Mouse (Mus musculus) midbrain, embryonic 13.5 days (tissue): ENCODE measurements around the gene Diras1. TPM values are rescaled to one million over a fixed set of nuclear protein-coding genes. Genes with fewer than 3 reads are reported as not detected.

Experiments used
- ATAC-seq: fragments of 200-750 bp; cut with Nextera tagmentation; 2 replicates; pipeline ENCODE4 v1.8.0; 2017; ENCODE audit warnings: mild to moderate bottlenecking, moderate TSS enrichment, moderate library complexity
- H3K27ac ChIP-seq: fragments of 300-500 bp; sonication (generic); 2 replicates; pipeline ENCODE4 v1.5.1; 2015; ENCODE audit warnings: inconsistent platforms, mild to moderate bottlenecking, moderate library complexity
- H3K27me3 ChIP-seq: fragments of 300-500 bp; sonication (generic); 2 replicates; pipeline ENCODE4 v1.6.1; 2015; ENCODE audit warnings: mild to moderate bottlenecking, inconsistent platforms
- H3K36me3 ChIP-seq: fragments of 300-500 bp; sonication (generic); 2 replicates; pipeline ENCODE4 v1.6.1; 2015; ENCODE audit warnings: mild to moderate bottlenecking, inconsistent platforms
- H3K4me1 ChIP-seq: fragments of 300-500 bp; sonication (generic); replicated peaks from 2 replicates; pipeline ENCODE4 v1.6.1; 2015; ENCODE audit warnings: inconsistent platforms
- H3K4me2 ChIP-seq: fragments of 300-500 bp; sonication (generic); replicated peaks from 2 replicates; pipeline ENCODE4 v1.6.1; 2015; ENCODE audit warnings: moderate library complexity, mild to moderate bottlenecking, inconsistent platforms
- H3K4me3 ChIP-seq: fragments of 300-500 bp; sonication (generic); replicated peaks from 2 replicates; pipeline ENCODE4 v1.5.1; 2015; ENCODE audit warnings: mild to moderate bottlenecking, inconsistent platforms
- H3K9ac ChIP-seq: fragments of 300-500 bp; sonication (generic); replicated peaks from 2 replicates; pipeline ENCODE4 v1.6.1; 2015; ENCODE audit warnings: mild to moderate bottlenecking, inconsistent platforms
- H3K9me3 ChIP-seq: fragments of 300-500 bp; sonication (generic); 2 replicates; pipeline ENCODE4 v1.6.1; 2016; ENCODE audit warnings: mild to moderate bottlenecking, inconsistent platforms
- WGBS: fragments of 180-500 bp; shearing (Covaris S2); methylation state at CpG from one replicate; pipeline ENCODE4 v1.1.7; 2015; 5-methylcytosine and 5-hydroxymethylcytosine counted together
- polyA plus RNA-seq: library from polyadenylated mRNA; unstranded; fragments of >200 nt; fragmentation: Nextera tagmentation; extraction: Ambion mirVana; gene quantifications from 2 replicates; pipeline ENCODE4 v1.2.1, GENCODE M21; 2015

Diras1 gene
- polyA plus RNA-seq, 1 experiment from 2014 or later = 30.9 TPM

DNA sequence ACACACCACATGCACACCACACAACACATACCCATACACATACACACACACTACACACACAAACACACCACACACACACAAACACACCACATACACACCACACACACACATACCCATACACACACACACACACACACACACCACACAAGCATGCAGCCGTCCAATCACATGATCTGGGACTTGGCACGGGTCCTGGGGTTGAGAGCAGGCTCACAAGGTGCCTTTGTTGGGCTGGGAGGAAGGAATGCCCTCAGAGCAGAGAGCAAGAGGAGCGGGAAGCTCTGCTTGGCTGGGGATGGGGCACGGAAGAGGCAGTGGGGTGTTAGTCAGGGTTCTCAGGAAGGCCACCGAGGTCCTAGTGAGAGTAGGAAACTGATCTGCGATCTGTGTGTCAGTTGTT, 14.6 kb downstream of the Diras1 start:
- H3K27me3 ChIP-seq = peaks cover 4% of the 10 kb centered on the region; the same call in 1 of the 2 replicates
- H3K4me1 ChIP-seq = peaks cover 10% of the 10 kb centered on the region; the same call in 1 of the 2 replicates
- no peak overlapping the region for H3K4me2 ChIP-seq
- H3K4me3 ChIP-seq = no peak overlapping the region
- no peak overlapping the region for H3K27ac ChIP-seq
- no peaks in the 10 kb centered on the region for H3K9me3 ChIP-seq
- no peaks in the 10 kb centered on the region for H3K36me3 ChIP-seq
- ATAC-seq = no peak
- H3K9ac ChIP-seq = no peak overlapping the region
- 68% methylated on average over 6 of the region's 6 CpGs for WGBS

GRCm38 (mm10) chr10:81007240-81007639, 18.2 kb downstream of the Diras1 start:
- Histone ChIP-seq H3K4me1 (no peaks in the 10 kb centered on the region), H3K4me3 (no peak overlapping the region), H3K4me2 (no peak overlapping the region), H3K27me3 (no peaks in the 10 kb centered on the region), H3K36me3 (no peaks in the 10 kb centered on the region), H3K9me3 (no peaks in the 10 kb centered on the region), H3K27ac (no peak overlapping the region), H3K9ac (no peak overlapping the region)
- no peak for ATAC-seq
- 40% methylated on average over 7 of the region's 7 CpGs for WGBS

GRCm38 (mm10) chr10:81006005-81006677, 19.3 kb downstream of the Diras1 start:
- peaks cover 7% of the 10 kb centered on the region for H3K4me1 ChIP-seq
- no peak overlapping the region for H3K4me3 ChIP-seq
- no peaks in the 10 kb centered on the region for H3K27me3 ChIP-seq
- WGBS = 91% methylated on average over 7 of the region's 7 CpGs
- H3K9ac ChIP-seq = no peak overlapping the region
- no peak for ATAC-seq
- no peaks in the 10 kb centered on the region for H3K9me3 ChIP-seq
- H3K4me2 ChIP-seq = no peak overlapping the region
- H3K36me3 ChIP-seq = no peaks in the 10 kb centered on the region
- no peak overlapping the region for H3K27ac ChIP-seq

DNA sequence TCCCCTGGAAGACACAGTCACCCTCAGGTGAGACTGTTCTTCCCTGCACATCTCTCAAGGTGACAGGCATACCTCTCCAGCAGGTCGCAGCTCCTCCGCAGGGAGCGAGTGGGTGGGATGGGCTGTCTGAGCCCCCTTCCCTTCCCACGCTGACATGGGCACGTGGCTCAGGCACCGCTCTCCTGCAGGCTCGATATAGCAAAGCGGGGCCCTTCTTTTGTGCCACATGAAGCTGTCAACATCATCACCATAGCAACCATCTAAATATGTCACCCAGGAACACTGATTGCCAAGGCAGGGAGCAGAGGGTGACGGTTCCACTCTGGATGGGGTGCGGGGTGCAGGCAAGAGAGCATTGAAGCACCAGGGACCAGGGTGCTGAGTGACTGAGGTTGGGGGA, 24.3 kb downstream of the Diras1 start:
- H3K4me3 ChIP-seq = no peak overlapping the region
- peak overlapping the region; percentile 32; the same call in 1 of the 2 replicates for H3K9ac ChIP-seq
- no peak for ATAC-seq

DNA sequence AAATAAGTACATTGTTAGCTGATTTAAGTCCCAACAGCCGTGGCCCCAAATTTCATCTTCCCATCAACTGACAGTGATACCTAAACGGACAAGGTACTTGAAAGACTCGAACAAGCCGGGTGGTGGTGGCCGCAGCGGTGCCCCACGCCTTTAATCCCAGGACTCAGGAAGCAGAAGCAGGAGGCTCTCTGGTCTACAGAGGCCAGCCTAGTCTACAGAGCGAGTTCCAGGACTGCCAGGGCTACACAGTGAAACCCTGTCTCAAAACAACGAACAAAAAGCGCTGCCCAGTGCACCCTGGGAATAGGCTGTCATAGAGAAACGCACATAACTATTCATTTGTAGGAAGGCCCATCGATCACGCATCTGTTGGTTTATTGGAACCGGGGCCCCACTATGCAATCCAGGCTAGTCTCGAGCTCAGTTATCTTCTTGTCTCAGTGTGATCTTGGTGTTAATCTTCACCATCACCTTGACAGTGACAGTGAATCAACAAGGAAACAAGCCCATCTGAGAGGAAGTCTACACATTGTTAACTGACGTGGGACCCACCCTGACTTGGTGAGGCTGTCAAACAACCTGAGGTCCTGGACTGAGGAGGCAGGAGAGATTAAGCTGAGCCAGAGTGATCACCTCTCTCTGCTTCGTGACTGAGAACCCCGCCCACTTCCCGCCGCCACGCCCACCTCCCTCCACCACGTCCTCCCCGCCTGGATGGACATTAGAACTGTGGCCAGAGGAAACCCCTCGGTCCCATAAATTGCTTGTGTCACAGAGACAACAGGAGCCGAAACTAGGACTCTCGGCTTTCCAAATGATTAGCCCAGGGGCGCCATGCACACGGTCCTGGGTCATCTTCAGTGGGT, 25.0 kb downstream of the Diras1 start:
- WGBS = 50% methylated on average over 28 of the region's 28 CpGs
- H3K27ac ChIP-seq = no peak overlapping the region
- H3K9me3 ChIP-seq = no peaks in the 10 kb centered on the region
- no peak overlapping the region for H3K4me3 ChIP-seq
- H3K4me2 ChIP-seq = no peak overlapping the region
- H3K4me1 ChIP-seq = peaks cover 25% of the 10 kb centered on the region
- H3K9ac ChIP-seq = peak overlapping the region; percentile 32; the same call in 1 of the 2 replicates
- H3K27me3 ChIP-seq = peaks cover 15% of the 10 kb centered on the region; the same call in 1 of the 2 replicates
- H3K36me3 ChIP-seq = no peaks in the 10 kb centered on the region
- 0 out of 2 replicates have a peak, but pooled peaks have one; percentile 1 for ATAC-seq

More for the DNA sequence above, 24.3 kb downstream of the Diras1 start:
- Histone ChIP-seq H3K27ac (no peak overlapping the region), H3K27me3 (peaks cover 15% of the 10 kb centered on the region; the same call in 1 of the 2 replicates), H3K36me3 (no peaks in the 10 kb centered on the region), H3K9me3 (no peaks in the 10 kb centered on the region), H3K4me2 (no peak overlapping the region), H3K4me1 (peaks cover 25% of the 10 kb centered on the region)
- 27% methylated on average over 10 of the region's 10 CpGs for WGBS

- Histone ChIP-seq H3K27me3 (peaks cover 15% of the 10 kb centered on the region; the same call in 1 of the 2 replicates), H3K36me3 (no peaks in the 10 kb centered on the region), H3K27ac (no peak overlapping the region), H3K9me3 (no peaks in the 10 kb centered on the region), H3K4me3 (peak overlapping the region; percentile 6; the same call in 1 of the 2 replicates), H3K9ac (0 out of 2 replicates have a peak overlapping the region, but pooled peaks have one; percentile 32), H3K4me2 (peak overlapping the region; percentile 35), H3K4me1 (peaks cover 25% of the 10 kb centered on the region)
- WGBS = 34% methylated on average over 37 of the region's 37 CpGs
- ATAC-seq = peak; percentile 65
Measured at GRCm38 (mm10) chr10:80999362-81000196, 25.9 kb downstream of the Diras1 start.

DNA sequence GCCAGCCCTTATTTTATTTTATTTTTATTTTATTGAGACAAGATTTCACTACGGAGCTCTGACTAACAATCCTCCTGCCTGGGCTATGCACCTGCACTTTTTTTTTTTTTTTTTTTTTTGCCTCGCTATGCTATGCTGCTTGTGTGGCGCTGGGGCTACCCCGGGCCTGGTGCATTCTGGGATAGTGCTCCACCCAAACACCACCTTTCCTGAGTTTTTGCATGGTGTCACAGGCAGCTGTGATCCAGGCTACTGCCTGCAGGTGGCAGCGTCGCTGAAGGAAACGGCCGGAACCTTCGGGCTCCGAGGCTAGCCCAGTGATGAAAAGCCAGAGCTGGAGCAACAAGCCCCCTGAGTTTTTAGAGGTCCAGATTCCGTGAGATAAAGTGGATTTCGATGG, 26.7 kb downstream of the Diras1 start:
- peaks cover 15% of the 10 kb centered on the region; the same call in 1 of the 2 replicates for H3K27me3 ChIP-seq
- ATAC-seq = no peak
- H3K4me1 ChIP-seq = peaks cover 25% of the 10 kb centered on the region
- H3K4me3 ChIP-seq = no peak overlapping the region
- no peak overlapping the region for H3K9ac ChIP-seq
- H3K4me2 ChIP-seq = no peak overlapping the region
- H3K9me3 ChIP-seq = no peaks in the 10 kb centered on the region
- no peaks in the 10 kb centered on the region for H3K36me3 ChIP-seq
- no peak overlapping the region for H3K27ac ChIP-seq
- 20% methylated on average over 12 of the region's 12 CpGs for WGBS

DNA sequence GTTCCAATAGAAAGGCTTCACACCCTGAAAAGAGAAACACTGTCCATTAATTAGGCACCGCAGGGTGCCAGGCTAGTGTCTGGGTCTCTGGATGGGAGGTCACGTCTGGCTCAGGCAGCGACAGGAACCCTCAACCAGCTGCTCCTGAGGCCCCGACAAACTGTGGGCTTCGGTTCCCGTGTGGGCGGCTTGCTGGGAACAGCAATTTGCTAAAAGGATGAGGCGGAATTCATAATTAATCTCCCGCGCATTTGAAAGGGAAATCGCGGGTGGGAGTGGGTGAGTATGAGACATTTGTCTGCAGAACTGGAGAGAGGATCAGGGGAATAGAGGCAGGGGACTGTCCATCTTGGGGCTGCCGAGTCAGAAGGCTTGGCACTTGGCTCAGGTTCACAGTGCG, 27.4 kb downstream of the Diras1 start:
- Histone ChIP-seq H3K27me3 (peaks cover 15% of the 10 kb centered on the region; the same call in 1 of the 2 replicates), H3K9me3 (no peaks in the 10 kb centered on the region), H3K4me1 (peaks cover 29% of the 10 kb centered on the region), H3K9ac (0 out of 2 replicates have a peak overlapping the region, but pooled peaks have one; percentile 36), H3K4me2 (no peak overlapping the region), H3K4me3 (no peak overlapping the region), H3K27ac (no peak overlapping the region), H3K36me3 (no peaks in the 10 kb centered on the region)
- 33% methylated on average over 14 of the region's 14 CpGs for WGBS
- no peak for ATAC-seq

GRCm38 (mm10) chr10:80997332-80997731, 28.1 kb downstream of the Diras1 start:
- H3K9me3 ChIP-seq = no peaks in the 10 kb centered on the region
- H3K4me1 ChIP-seq = peaks cover 30% of the 10 kb centered on the region
- no peak for ATAC-seq
- H3K36me3 ChIP-seq = no peaks in the 10 kb centered on the region
- H3K9ac ChIP-seq = no peak overlapping the region
- no peak overlapping the region for H3K27ac ChIP-seq
- H3K4me3 ChIP-seq = no peak overlapping the region
- 87% methylated on average over 8 of the region's 8 CpGs for WGBS
- H3K4me2 ChIP-seq = no peak overlapping the region
- peaks cover 15% of the 10 kb centered on the region; the same call in 1 of the 2 replicates for H3K27me3 ChIP-seq

DNA sequence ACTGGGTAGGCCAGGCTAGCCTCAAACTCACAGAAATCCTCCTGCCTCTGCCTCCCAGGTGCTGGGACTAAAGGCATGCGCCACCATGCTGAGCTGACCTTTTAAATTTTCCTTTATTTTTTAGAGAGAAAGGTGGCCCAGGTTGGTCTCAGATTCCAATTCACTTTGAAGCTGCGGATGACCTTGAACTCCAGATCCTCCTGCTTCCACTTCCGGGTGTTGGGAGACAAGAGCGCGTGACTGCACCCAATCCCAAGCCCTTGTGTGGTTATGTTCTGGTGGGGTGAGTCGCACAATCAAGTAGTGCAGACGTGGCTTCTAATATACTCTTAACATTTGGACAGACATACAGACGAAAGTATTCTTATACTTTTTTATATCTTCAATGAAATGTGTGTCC, 29.0 kb downstream of the Diras1 start:
- ATAC-seq = no peak
- Histone ChIP-seq H3K4me3 (no peak overlapping the region), H3K36me3 (no peaks in the 10 kb centered on the region), H3K27ac (no peak overlapping the region), H3K27me3 (peaks cover 18% of the 10 kb centered on the region; the same call in 1 of the 2 replicates), H3K4me2 (no peak overlapping the region), H3K9ac (no peak overlapping the region), H3K9me3 (no peaks in the 10 kb centered on the region), H3K4me1 (peaks cover 27% of the 10 kb centered on the region)
- 97% methylated on average over 8 of the region's 8 CpGs for WGBS

- peak overlapping the region; percentile 25 for H3K4me2 ChIP-seq
- 13% methylated on average over 21 of the region's 21 CpGs for WGBS
- H3K4me1 ChIP-seq = peaks cover 17% of the 10 kb centered on the region
- H3K4me3 ChIP-seq = no peak overlapping the region
- H3K9ac ChIP-seq = no peak overlapping the region
- ATAC-seq = peak; percentile 46; the same call in 1 of the 2 replicates
- no peak overlapping the region for H3K27ac ChIP-seq
- peaks cover 18% of the 10 kb centered on the region; the same call in 1 of the 2 replicates for H3K27me3 ChIP-seq
- no peaks in the 10 kb centered on the region for H3K36me3 ChIP-seq
- no peaks in the 10 kb centered on the region for H3K9me3 ChIP-seq
Measured at GRCm38 (mm10) chr10:80995091-80995632, 30.3 kb downstream of the Diras1 start.
